Mouse (Mus musculus): Measurements from ENCODE around the gene Snrnp70. TPM values are rescaled to one million over a fixed set of nuclear protein-coding genes. Genes with fewer than 3 reads are reported as not detected.

Snrnp70 gene
- polyA plus RNA-seq (2016; fragmentation: Nextera tagmentation; extraction: Ambion mirVana): 223 and 271 TPM in 2 replicates

- Histone ChIP-seq H3K27me3 (ENCODE audit: insufficient read depth, poor library complexity, severe bottlenecking) (no peaks in the 10 kb centered on the region), H3K4me3 (peak within 1 kb of the TSS; percentile 83), H3K9me3 (no peaks in the 10 kb centered on the region), H3K36me3 (peaks cover 39% of the 10 kb centered on the region), H3K27ac (peak within 1 kb of the TSS; percentile 99), H3K4me1 (replicated peaks) (peaks cover 21% of the 10 kb centered on the region)
- peak; percentile 100 for DNase-seq (ENCODE audit: low spot score)
- WGBS: under 1% methylated on average over 60 of the region's 60 CpGs
These were observed at the start of gene Snrnp70 for GRCm38 (mm10) chr7:45395578-45396336. Snrnp70 (minus strand) TSS chr7:45395742.

- no peak for DNase-seq (ENCODE audit: low spot score)
- H3K4me3 ChIP-seq: no peak overlapping the region
- 90% methylated on average over 22 of the region's 22 CpGs for WGBS
- peaks cover 81% of the 10 kb centered on the region for H3K36me3 ChIP-seq
- H3K27ac ChIP-seq: no peak overlapping the region
- H3K4me1 ChIP-seq (replicated peaks): 0 out of 2 replicates have a peak, but pooled peaks cover 3% of the 10 kb centered on the region
- H3K9me3 ChIP-seq: no peaks in the 10 kb centered on the region
- no peaks in the 10 kb centered on the region for H3K27me3 ChIP-seq (ENCODE audit: insufficient read depth, poor library complexity, severe bottlenecking)
These were observed 48.2 kb upstream of the Snrnp70 start for GRCm38 (mm10) chr7:45443526-45444420.

GRCm38 (mm10) chr7:45437521-45438276, 42.2 kb upstream of the Snrnp70 start, which contains the start of gene Ruvbl2:
Ruvbl2 (minus strand) TSS chr7:45438096.
- DNase-seq (ENCODE audit: low spot score): no peak

DNA sequence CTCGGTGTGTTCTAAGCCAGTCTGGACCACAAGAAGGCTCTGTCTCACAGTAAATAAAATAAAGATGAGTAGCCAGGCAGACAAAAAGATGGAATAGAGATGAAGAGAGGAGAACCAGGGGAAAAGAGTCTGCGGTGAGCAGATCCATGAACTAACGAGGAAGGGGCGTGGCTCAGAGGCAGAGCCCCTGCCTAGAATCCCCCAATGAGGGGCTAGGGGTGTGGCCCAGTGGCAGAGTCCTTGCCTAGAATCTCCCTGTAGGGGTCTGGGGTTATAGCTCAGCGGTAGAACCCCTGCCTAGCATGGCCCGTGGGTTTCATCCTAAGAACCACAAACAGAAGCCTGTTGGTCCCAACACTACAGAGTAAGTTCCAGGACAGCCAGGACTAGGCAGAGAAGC, 41.5 kb upstream of the Snrnp70 start:
- Histone ChIP-seq H3K27me3 (ENCODE audit: insufficient read depth, poor library complexity, severe bottlenecking) (no peaks in the 10 kb centered on the region), H3K9me3 (no peaks in the 10 kb centered on the region), H3K4me3 (peak overlapping the region; percentile 32), H3K36me3 (peaks cover 37% of the 10 kb centered on the region), H3K4me1 (replicated peaks) (peaks cover 46% of the 10 kb centered on the region), H3K27ac (no peak overlapping the region; the same call in 1 of the 2 replicates)
- 30% methylated on average over 6 of the region's 6 CpGs for WGBS
- no peak for DNase-seq (ENCODE audit: low spot score)

More at GRCm38 (mm10) chr7:45437521-45438276, 42.2 kb upstream of the Snrnp70 start, which contains the start of gene Ruvbl2:
- Histone ChIP-seq H3K4me3 (peak within 1 kb of the TSS; percentile 32), H3K27ac (peak within 1 kb of the TSS; percentile 24), H3K4me1 (replicated peaks) (peaks cover 44% of the 10 kb centered on the region), H3K9me3 (no peaks in the 10 kb centered on the region), H3K27me3 (ENCODE audit: insufficient read depth, poor library complexity, severe bottlenecking) (no peaks in the 10 kb centered on the region), H3K36me3 (peaks cover 35% of the 10 kb centered on the region)
- 21% methylated on average over 19 of the region's 19 CpGs for WGBS

DNA sequence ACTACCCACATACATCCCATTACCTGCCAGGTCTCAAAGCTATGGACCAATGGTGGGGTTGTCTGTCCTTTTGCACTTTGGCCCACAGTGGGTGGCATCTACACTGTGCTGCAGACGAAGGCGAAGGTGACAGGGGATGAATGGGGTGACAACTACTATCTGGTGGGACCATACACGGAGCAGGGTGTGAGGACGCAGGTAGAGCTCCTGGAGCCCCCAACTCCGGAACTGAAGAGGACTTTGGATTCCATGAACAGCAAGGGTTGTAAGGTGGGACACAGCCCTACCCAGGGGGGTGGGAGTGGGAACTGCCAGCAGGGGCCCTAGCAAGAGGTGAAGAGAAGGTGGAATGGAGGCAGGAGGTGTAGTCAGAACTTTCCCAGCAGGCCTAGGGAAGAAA, 40.9 kb upstream of the Snrnp70 start:
- 92% methylated on average over 5 of the region's 5 CpGs for WGBS
- H3K4me1 ChIP-seq (replicated peaks): peaks cover 46% of the 10 kb centered on the region
- H3K9me3 ChIP-seq: no peaks in the 10 kb centered on the region
- H3K4me3 ChIP-seq: peak overlapping the region; percentile 83; the same call in 1 of the 2 replicates
- DNase-seq (ENCODE audit: low spot score): no peak
- peaks cover 37% of the 10 kb centered on the region for H3K36me3 ChIP-seq
- no peak overlapping the region; the same call in 1 of the 2 replicates for H3K27ac ChIP-seq
- no peaks in the 10 kb centered on the region for H3K27me3 ChIP-seq (ENCODE audit: insufficient read depth, poor library complexity, severe bottlenecking)

- Histone ChIP-seq H3K4me3 (peak overlapping the region; percentile 83), H3K36me3 (peaks cover 37% of the 10 kb centered on the region), H3K9me3 (no peaks in the 10 kb centered on the region), H3K27me3 (ENCODE audit: insufficient read depth, poor library complexity, severe bottlenecking) (no peaks in the 10 kb centered on the region), H3K27ac (peak overlapping the region; percentile 94), H3K4me1 (replicated peaks) (peaks cover 46% of the 10 kb centered on the region)
- WGBS: 4% methylated on average over 16 of the region's 16 CpGs
- no peak for DNase-seq (ENCODE audit: low spot score)
These were observed 39.5 kb upstream of the Snrnp70 start for GRCm38 (mm10) chr7:45435038-45435437.

DNA sequence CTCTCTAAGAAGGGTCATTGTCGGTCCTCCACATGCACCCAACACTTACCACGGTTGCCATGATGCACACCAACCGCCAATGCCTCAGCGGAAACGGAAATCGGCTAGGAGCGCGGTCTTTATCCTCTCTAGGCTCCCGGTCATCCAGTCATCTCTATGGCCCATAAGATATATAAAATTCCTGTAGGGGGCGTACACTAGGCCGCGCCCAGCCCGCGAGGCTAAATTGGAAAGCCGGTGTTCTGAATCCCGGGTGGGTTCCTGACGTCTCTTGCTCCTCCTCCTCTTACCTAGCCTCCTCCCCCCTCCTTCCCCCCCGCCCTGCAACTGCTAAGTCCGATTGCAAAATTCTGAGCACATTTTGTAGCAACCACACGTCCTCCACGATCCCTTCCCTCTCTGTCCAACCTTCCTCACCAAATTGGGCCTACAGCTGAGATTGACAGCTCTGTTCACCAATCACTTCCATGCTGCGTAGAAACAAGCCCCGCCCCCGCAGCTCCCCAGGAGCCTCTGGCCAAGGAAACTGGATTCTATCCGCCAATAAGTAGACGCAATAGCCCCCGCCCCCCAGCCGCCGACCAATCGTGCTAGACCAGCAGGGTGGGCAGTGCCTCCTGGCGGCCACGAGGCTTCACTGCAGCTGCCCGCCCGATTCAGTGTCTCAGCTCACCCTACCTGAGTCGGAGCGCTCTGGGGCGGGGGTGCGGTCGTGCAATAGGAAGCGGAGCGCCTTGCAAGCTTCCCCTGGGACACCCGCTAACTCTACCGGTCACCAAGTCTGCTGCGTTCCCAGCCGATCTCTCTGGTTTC, 38.9 kb upstream of the Snrnp70 start, which contains the start of gene Gys1:
Gene Gys1 (plus strand): TSS at position 642 of the 813 bp plus-strand sequence.
- peak within 1 kb of the TSS; percentile 83 for H3K4me3 ChIP-seq
- H3K27ac ChIP-seq: peak within 1 kb of the TSS; percentile 94
- no peaks in the 10 kb centered on the region for H3K9me3 ChIP-seq
- H3K36me3 ChIP-seq: peaks cover 37% of the 10 kb centered on the region
- no peaks in the 10 kb centered on the region for H3K27me3 ChIP-seq (ENCODE audit: insufficient read depth, poor library complexity, severe bottlenecking)
- H3K4me1 ChIP-seq (replicated peaks): peaks cover 46% of the 10 kb centered on the region
- WGBS: under 1% methylated on average over 45 of the region's 45 CpGs
- peak; percentile 100 for DNase-seq (ENCODE audit: low spot score)

- H3K4me1 ChIP-seq (replicated peaks): peaks cover 46% of the 10 kb centered on the region
- no peaks in the 10 kb centered on the region for H3K27me3 ChIP-seq (ENCODE audit: insufficient read depth, poor library complexity, severe bottlenecking)
- peak overlapping the region; percentile 94 for H3K27ac ChIP-seq
- 2% methylated on average over 7 of the region's 7 CpGs for WGBS
- peak overlapping the region; percentile 83 for H3K4me3 ChIP-seq
- H3K9me3 ChIP-seq: no peaks in the 10 kb centered on the region
- no peak for DNase-seq (ENCODE audit: low spot score)
- peaks cover 40% of the 10 kb centered on the region for H3K36me3 ChIP-seq
These were observed 38.3 kb upstream of the Snrnp70 start for GRCm38 (mm10) chr7:45433835-45434202.

GRCm38 (mm10) chr7:45426556-45426955, 31.0 kb upstream of the Snrnp70 start:
- no peak for DNase-seq (ENCODE audit: low spot score)
- Histone ChIP-seq H3K27me3 (ENCODE audit: insufficient read depth, poor library complexity, severe bottlenecking) (peaks cover 7% of the 10 kb centered on the region; the same call in 1 of the 2 replicates), H3K4me3 (no peak overlapping the region), H3K27ac (no peak overlapping the region), H3K36me3 (peaks cover 100% of the 10 kb centered on the region), H3K9me3 (no peaks in the 10 kb centered on the region), H3K4me1 (replicated peaks) (no peaks in the 10 kb centered on the region)
- 94% methylated on average over 8 of the region's 8 CpGs for WGBS

DNA sequence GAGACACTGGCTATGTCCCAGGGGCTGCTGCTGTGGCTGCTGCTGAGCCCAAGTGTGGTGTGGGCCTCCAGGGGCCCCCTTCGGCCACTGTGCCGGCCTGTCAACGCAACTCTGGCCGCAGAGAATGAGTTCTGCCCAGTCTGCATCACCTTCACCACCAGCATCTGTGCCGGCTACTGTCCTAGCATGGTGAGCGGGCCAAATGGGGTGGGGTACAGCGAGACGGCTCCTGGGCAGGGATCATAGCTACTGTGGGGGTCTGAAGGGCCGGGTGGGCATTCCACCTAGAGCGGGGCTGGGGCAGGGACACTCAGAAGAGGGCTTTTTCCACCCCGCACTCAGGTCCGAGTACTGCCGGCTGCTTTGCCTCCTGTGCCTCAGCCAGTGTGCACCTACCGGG, 25.7 kb upstream of the Snrnp70 start:
- peaks cover 58% of the 10 kb centered on the region for H3K36me3 ChIP-seq
- no peak overlapping the region for H3K4me3 ChIP-seq
- H3K9me3 ChIP-seq: no peaks in the 10 kb centered on the region
- H3K27ac ChIP-seq: no peak overlapping the region
- H3K4me1 ChIP-seq (replicated peaks): peaks cover 20% of the 10 kb centered on the region
- H3K27me3 ChIP-seq (ENCODE audit: insufficient read depth, poor library complexity, severe bottlenecking): peaks cover 61% of the 10 kb centered on the region
- DNase-seq (ENCODE audit: low spot score): no peak
- WGBS: 92% methylated on average over 14 of the region's 14 CpGs

DNA sequence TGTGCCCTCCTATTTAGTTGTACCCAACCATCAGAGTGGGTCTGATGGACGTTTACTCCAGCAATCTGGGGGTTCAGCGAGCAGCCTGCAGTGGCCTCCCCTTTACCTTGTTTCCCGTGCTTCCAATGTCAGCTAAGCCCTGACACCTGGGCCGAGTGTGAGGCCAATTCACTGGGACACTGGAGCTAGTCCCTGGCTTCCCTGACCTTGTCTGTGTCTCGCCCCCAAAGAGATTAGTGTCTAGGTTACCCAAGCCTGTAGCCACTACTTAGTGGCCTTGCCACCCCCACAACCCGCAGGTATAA, 25.0 kb upstream of the Snrnp70 start, which contains the start of gene Lhb:
Gene Lhb (plus strand): TSS at position 206 of the 305 bp plus-strand sequence.
- no peak for DNase-seq (ENCODE audit: low spot score)
- 59% methylated on average over 6 of the region's 6 CpGs for WGBS
- Histone ChIP-seq H3K9me3 (no peaks in the 10 kb centered on the region), H3K27ac (no peak within 1 kb of the TSS), H3K4me1 (replicated peaks) (peaks cover 24% of the 10 kb centered on the region), H3K27me3 (ENCODE audit: insufficient read depth, poor library complexity, severe bottlenecking) (peaks cover 67% of the 10 kb centered on the region), H3K4me3 (peak within 1 kb of the TSS; percentile 22; the same call in 1 of the 2 replicates), H3K36me3 (peaks cover 52% of the 10 kb centered on the region)
